8 mouse cellular contexts compared by ENCODE assay signal in genomic region chr14:79483611-79484120, GRCm38 (mm10). TPM values are rescaled to one million over a fixed set of nuclear protein-coding genes. Genes with fewer than 3 reads are reported as not detected.
DNase-seq lines count a peak whose midpoint lies in the region; ATAC-seq and TF ChIP-seq lines count a peak whose summit lies in the region.

No protein-coding gene starts in this region.

- H3K9ac ChIP-seq in forebrain, embryonic 14.5 days (ENCODE audit: low read length) = peak overlapping the region; percentile 98; the same call in 1 of the 2 replicates
- no peak overlapping the region for H3K9ac ChIP-seq in forebrain, postnatal 0 days
- H3K9ac ChIP-seq in liver, embryonic 16.5 days (ENCODE audit: low read depth, low read length) = peak overlapping the region; percentile 100

- TF ChIP-seq CTCF in forebrain, postnatal 0 days (IDR thresholded peaks at IDR 0.05; ENCODE audit: low read depth) = no peak
- TF ChIP-seq CTCF in thymus, adult 2 months (IDR thresholded peaks at IDR 0.05; ENCODE audit: borderline replicate concordance, control insufficient read depth, extremely low read depth, insufficient read depth, low read length, poor library complexity) = no peak

- peaks cover 6% of the 10 kb centered on the region; the same call in 1 of the 2 replicates for H3K36me3 ChIP-seq in forebrain, embryonic 14.5 days (ENCODE audit: control insufficient read depth, insufficient read depth, low read length)
- H3K36me3 ChIP-seq in forebrain, postnatal 0 days (ENCODE audit: insufficient read depth) = no peaks in the 10 kb centered on the region
- H3K36me3 ChIP-seq in thymus, adult 2 months (ENCODE audit: control insufficient read depth, insufficient read depth, low read length) = no peaks in the 10 kb centered on the region
- H3K36me3 ChIP-seq in liver, embryonic 16.5 days (ENCODE audit: control insufficient read depth, insufficient read depth) = peaks cover 3% of the 10 kb centered on the region; the same call in 1 of the 2 replicates

- 83% methylated on average over 8 of the region's 8 CpGs for WGBS in forebrain, embryonic 14.5 days
- 85% methylated on average over 8 of the region's 8 CpGs for WGBS in forebrain, postnatal 0 days
- 71% methylated on average over 8 of the region's 8 CpGs for WGBS in thymus, adult 2 months
- WGBS in liver, embryonic 16.5 days (ENCODE audit: insufficient replicate concordance) = 60% methylated on average over 8 of the region's 8 CpGs

- no peak overlapping the region for H3K4me2 ChIP-seq in forebrain, embryonic 14.5 days (ENCODE audit: low read length)
- no peak overlapping the region for H3K4me2 ChIP-seq in forebrain, postnatal 0 days (ENCODE audit: low read depth)
- H3K4me2 ChIP-seq in liver, embryonic 16.5 days (ENCODE audit: low read depth, low read length) = peak overlapping the region; percentile 74

- TF ChIP-seq POLR2A in thymus, adult 2 months (IDR thresholded peaks at IDR 0.05; ENCODE audit: control insufficient read depth, extremely low read depth, insufficient read depth, low read length, poor library complexity) = no peak

- H3K9me3 ChIP-seq in forebrain, embryonic 14.5 days (replicated peaks; ENCODE audit: control insufficient read depth, low read length) = no peaks in the 10 kb centered on the region
- no peaks in the 10 kb centered on the region for H3K9me3 ChIP-seq in forebrain, postnatal 0 days (ENCODE audit: low read length)
- H3K9me3 ChIP-seq in liver, embryonic 16.5 days (replicated peaks; ENCODE audit: control insufficient read depth, low read length) = no peaks in the 10 kb centered on the region

- no peak overlapping the region for H3K4me3 ChIP-seq in forebrain, embryonic 14.5 days (ENCODE audit: low read depth, low read length)
- H3K4me3 ChIP-seq in forebrain, postnatal 0 days (ENCODE audit: low read depth, low read length) = no peak overlapping the region
- H3K4me3 ChIP-seq in thymus, adult 2 months (ENCODE audit: control insufficient read depth, insufficient read depth, low read length) = peak overlapping the region; percentile 14; the same call in 1 of the 2 replicates
- peak overlapping the region; percentile 99 for H3K4me3 ChIP-seq in liver, embryonic 16.5 days (ENCODE audit: low read depth, low read length)

- H3K27ac ChIP-seq in forebrain, embryonic 14.5 days (ENCODE audit: low read depth, low read length) = no peak overlapping the region
- no peak overlapping the region for H3K27ac ChIP-seq in forebrain, postnatal 0 days (ENCODE audit: low read depth, low read length)
- peak overlapping the region; percentile 48 for H3K27ac ChIP-seq in thymus, adult 2 months (ENCODE audit: control insufficient read depth, insufficient read depth, low read length)
- peak overlapping the region; percentile 29; the same call in 1 of the 2 replicates for H3K27ac ChIP-seq in liver, embryonic 16.5 days (ENCODE audit: low read length)

- H3K4me1 ChIP-seq in forebrain, embryonic 14.5 days (ENCODE audit: control insufficient read depth, insufficient read depth, low read length) = peaks cover 19% of the 10 kb centered on the region
- H3K4me1 ChIP-seq in forebrain, postnatal 0 days (ENCODE audit: insufficient read depth) = peaks cover 15% of the 10 kb centered on the region
- H3K4me1 ChIP-seq in thymus, adult 2 months (replicated peaks; ENCODE audit: control insufficient read depth, insufficient read depth, low read length) = peaks cover 32% of the 10 kb centered on the region
- peaks cover 62% of the 10 kb centered on the region for H3K4me1 ChIP-seq in liver, embryonic 16.5 days (ENCODE audit: control insufficient read depth, low read depth, low read length)

- no peaks in the 10 kb centered on the region; the same call in 1 of the 2 replicates for H3K27me3 ChIP-seq in forebrain, embryonic 14.5 days (replicated peaks; ENCODE audit: control insufficient read depth, insufficient read depth, low read length)
- H3K27me3 ChIP-seq in forebrain, postnatal 0 days (ENCODE audit: insufficient read depth, low read length) = no peaks in the 10 kb centered on the region
- no peaks in the 10 kb centered on the region for H3K27me3 ChIP-seq in thymus, adult 2 months (ENCODE audit: control insufficient read depth, insufficient read depth, low read length)
- no peaks in the 10 kb centered on the region for H3K27me3 ChIP-seq in liver, embryonic 16.5 days (ENCODE audit: control insufficient read depth, insufficient read depth, low read depth, low read length)

- ATAC-seq in forebrain, embryonic 14.5 days = no peak
- ATAC-seq in forebrain, postnatal 0 days = no peak
- no peak for ATAC-seq in liver, embryonic 16.5 days (ENCODE audit: low read depth)

- DNase-seq in forebrain, embryonic 14.5 days (ENCODE audit: low spot score) = no peak
- no peak for DNase-seq in forebrain, postnatal 0 days
- no peak for DNase-seq in thymus, adult 2 months
- DNase-seq in thymus, adult 18-20 months = no peak
- DNase-seq in thymus, postnatal 25 days = peak; percentile 27
- DNase-seq in urinary bladder, postnatal 10 days (ENCODE audit: low spot score) = no peak
- DNase-seq in frontal cortex, postnatal 14 days (ENCODE audit: low spot score in 2 of 2) = no peak

RNA-seq across cellular contexts. Expression of gene Wbp4, which starts 2.3 kb away (rescaled TPM):
- polyA plus RNA-seq in forebrain, embryonic 14.5 days (2014; fragmentation: Nextera tagmentation; extraction: Ambion mirVana) = 43.9 and 48.6 TPM in 2 replicates
- 43.1 and 44.8 TPM in 2 replicates for total RNA-seq in forebrain, postnatal 0 days (2014; rRNA removed)
- polyA plus RNA-seq in forebrain, postnatal 0 days (2015; fragmentation: Nextera tagmentation; extraction: Ambion mirVana) = 46.3 and 50.6 TPM in 2 replicates
- polyA plus RNA-seq in thymus, adult 2 months (2012; rRNA removed) = 7.3 TPM in 2 replicates
- polyA plus RNA-seq in liver, embryonic 16.5 days (2015; fragmentation: Nextera tagmentation; extraction: Ambion mirVana) = 13.0 and 13.1 TPM in 2 replicates

RNA-seq across cellular contexts. Expression of gene Elf1, which starts 2.7 kb away (rescaled TPM):
- 1.9 and 2.7 TPM in 2 replicates for polyA plus RNA-seq in forebrain, embryonic 14.5 days (2014; fragmentation: Nextera tagmentation; extraction: Ambion mirVana)
- total RNA-seq in forebrain, postnatal 0 days (2014; rRNA removed) = 5.1 and 8.9 TPM in 2 replicates
- 1.6 and 2.3 TPM in 2 replicates for polyA plus RNA-seq in forebrain, postnatal 0 days (2015; fragmentation: Nextera tagmentation; extraction: Ambion mirVana)
- 71.4 and 75.9 TPM in 2 replicates for polyA plus RNA-seq in thymus, adult 2 months (2012; rRNA removed)
- polyA plus RNA-seq in liver, embryonic 16.5 days (2015; fragmentation: Nextera tagmentation; extraction: Ambion mirVana) = 7.8 and 8.8 TPM in 2 replicates

RNA-seq across cellular contexts. Expression of gene Kbtbd6, which starts 32.0 kb away (rescaled TPM):
- 3.0 and 3.1 TPM in 2 replicates for polyA plus RNA-seq in forebrain, embryonic 14.5 days (2014; fragmentation: Nextera tagmentation; extraction: Ambion mirVana)
- 1.5 and 3.7 TPM in 2 replicates for total RNA-seq in forebrain, postnatal 0 days (2014; rRNA removed)
- polyA plus RNA-seq in forebrain, postnatal 0 days (2015; fragmentation: Nextera tagmentation; extraction: Ambion mirVana) = 1.0 and 1.2 TPM in 2 replicates
- 6.8 and 9.7 TPM in 2 replicates for polyA plus RNA-seq in thymus, adult 2 months (2012; rRNA removed)
- polyA plus RNA-seq in liver, embryonic 16.5 days (2015; fragmentation: Nextera tagmentation; extraction: Ambion mirVana) = 2.5 and 2.9 TPM in 2 replicates

RNA-seq across cellular contexts. Expression of gene Kbtbd7, which starts 57.4 kb away (rescaled TPM):
- 22.9 and 28.1 TPM in 2 replicates for polyA plus RNA-seq in forebrain, embryonic 14.5 days (2014; fragmentation: Nextera tagmentation; extraction: Ambion mirVana)
- 34.2 and 40.7 TPM in 2 replicates for total RNA-seq in forebrain, postnatal 0 days (2014; rRNA removed)
- 10.7 and 13.7 TPM in 2 replicates for polyA plus RNA-seq in forebrain, postnatal 0 days (2015; fragmentation: Nextera tagmentation; extraction: Ambion mirVana)
- polyA plus RNA-seq in thymus, adult 2 months (2012; rRNA removed) = 8.9 and 10.1 TPM in 2 replicates
- 3.2 and 3.4 TPM in 2 replicates for polyA plus RNA-seq in liver, embryonic 16.5 days (2015; fragmentation: Nextera tagmentation; extraction: Ambion mirVana)

Comparison
In these comparisons a context has a peak if more than half of its experiments do, and no peak if none do; other contexts are left out.
1. H3K27ac ChIP-seq: peak in thymus, adult 2 months (single experiment) and liver, embryonic 16.5 days (single experiment); none in forebrain, embryonic 14.5 days (single experiment) and forebrain, postnatal 0 days (single experiment).
2. H3K4me3 ChIP-seq: peak in thymus, adult 2 months (single experiment) and liver, embryonic 16.5 days (single experiment); none in forebrain, embryonic 14.5 days (single experiment) and forebrain, postnatal 0 days (single experiment).